Mouse (Mus musculus) heart, adult 2 months (tissue): Measurements from ENCODE around the gene Kcnh7. TPM values are rescaled to one million over a fixed set of nuclear protein-coding genes. Genes with fewer than 3 reads are reported as not detected.

Experiments
- DNase-seq, 2 experiments: peaks; one replicate each; pipeline ENCODE4 v3.0.0; 2021
- H3K27ac ChIP-seq: fragments of 200-600 bp; 2 replicates; pipeline ENCODE4 v1.8.1; 2022
- H3K27me3 ChIP-seq: fragments of 200-500 bp; 2 replicates; pipeline ENCODE4 v1.6.1; 2012; ENCODE audit warnings: mild to moderate bottlenecking, low read length, inconsistent platforms, mixed read lengths; ENCODE audit not compliant: control insufficient read depth, insufficient read depth
- H3K36me3 ChIP-seq: fragments of 200-500 bp; 2 replicates; pipeline ENCODE4 v1.6.1; 2012; ENCODE audit warnings: low read length, inconsistent platforms; ENCODE audit not compliant: control insufficient read depth, insufficient read depth
- H3K4me1 ChIP-seq: fragments of 200-500 bp; 2 replicates; pipeline ENCODE4 v1.6.1; 2011; ENCODE audit warnings: low read length; ENCODE audit not compliant: control insufficient read depth, insufficient read depth
- H3K4me3 ChIP-seq: fragments of 200-600 bp; 2 replicates; pipeline ENCODE4 v1.8.1; 2022
- H3K79me2 ChIP-seq: fragments of 200-500 bp; replicated peaks from 2 replicates; pipeline ENCODE4 v1.6.1; 2012; ENCODE audit warnings: mild to moderate bottlenecking, inconsistent platforms, low read length, moderate library complexity, mixed read lengths; ENCODE audit not compliant: control insufficient read depth, insufficient read depth
- H3K9ac ChIP-seq: fragments of 200-500 bp; 2 replicates; pipeline ENCODE4 v1.6.1; 2012; ENCODE audit warnings: low read depth, mild to moderate bottlenecking, control low read depth, inconsistent platforms, low read length, mixed read lengths
- CTCF ChIP-seq: fragments of 200-600 bp; IDR thresholded peaks from 2 replicates; pipeline ENCODE4 v1.8.1; 2022; ENCODE audit warnings: antibody characterized with exemption, mild to moderate bottlenecking, moderate library complexity
- EP300 ChIP-seq: fragments of 200-500 bp; IDR thresholded peaks from 2 replicates; pipeline ENCODE4 v1.6.1; 2011; ENCODE audit warnings: low read depth, low read length, control low read depth; ENCODE audit not compliant: insufficient read depth
- POLR2A ChIP-seq: fragments of 200-500 bp; IDR thresholded peaks from 2 replicates; pipeline ENCODE4 v1.6.1; 2011; ENCODE audit warnings: mild to moderate bottlenecking, low read depth, low read length, control low read depth; ENCODE audit not compliant: insufficient read depth
- WGBS: fragments of 180-500 bp; shearing (Covaris S2); methylation state at CpG from one replicate; pipeline ENCODE4 v1.1.7; 2018; 5-methylcytosine and 5-hydroxymethylcytosine counted together
- intact Hi-C: fragments of 180-260 bp; cut with DNase I; formaldehyde crosslinking; loops from one replicate; pipeline ENCODE4 v1.15.1; 2025
- polyA plus RNA-seq: library from polyadenylated mRNA; depleted of rRNA; stranded (reverse); fragments of >200 nt; gene quantifications from 2 replicates; pipeline ENCODE4 v1.2.3, GENCODE M21; 2012
- total RNA-seq, 2 experiments: library from RNA; stranded (reverse); gene quantifications; 2 replicates each; pipeline ENCODE4 v1.2.3; 2021

Gene Kcnh7
- total and polyA plus RNA-seq, 3 experiments: 0.02 to 0.26 (median 0.08) TPM

DNA sequence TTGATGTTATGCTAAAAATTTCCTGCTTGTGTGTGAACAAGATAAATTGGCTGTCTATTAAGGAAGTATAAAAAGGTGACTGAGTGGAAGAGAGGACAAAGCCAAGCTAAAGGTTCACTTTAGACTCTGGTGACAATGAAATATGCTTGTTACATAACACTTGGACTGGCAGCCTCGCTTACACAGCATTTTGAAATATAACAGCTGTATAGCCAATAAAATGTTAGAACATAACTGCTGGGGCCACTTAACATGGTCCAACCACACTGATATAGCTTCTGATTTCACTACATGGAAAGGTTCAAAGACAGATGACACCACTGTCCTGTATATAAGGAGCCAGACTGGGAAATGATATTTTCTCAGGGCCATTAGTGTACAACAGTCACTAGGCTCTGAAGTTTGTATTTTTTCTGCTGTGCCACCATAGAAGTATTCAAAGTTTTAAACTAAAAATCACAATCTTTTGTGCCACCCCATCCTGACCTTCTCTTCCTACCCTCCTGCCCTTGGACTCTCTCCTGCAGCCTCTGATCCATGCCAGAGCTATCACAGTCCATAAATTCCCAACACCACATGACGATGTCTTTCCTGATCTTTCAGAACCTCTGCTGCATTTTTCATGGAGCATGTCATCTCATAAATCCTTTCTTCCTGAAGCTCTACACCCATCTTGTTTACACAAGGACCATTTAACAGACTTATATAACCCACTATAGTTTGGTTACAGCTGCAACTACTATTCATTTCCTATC is 56.1 kb downstream of the Kcnh7 start:
- H3K79me2 ChIP-seq: no peaks in the 10 kb centered on the region
- no peaks in the 10 kb centered on the region for H3K27me3 ChIP-seq
- intact Hi-C loops: no loop called here
- WGBS: 50% methylated on average over 2 of the region's 2 CpGs
- no peak for DNase-seq
- H3K27ac ChIP-seq: no peak overlapping the region
- no peaks in the 10 kb centered on the region for H3K36me3 ChIP-seq
- no peaks in the 10 kb centered on the region; the same call in 1 of the 2 replicates for H3K4me1 ChIP-seq
- H3K4me3 ChIP-seq: no peak overlapping the region
- no peak overlapping the region for H3K9ac ChIP-seq
- TF ChIP-seq CTCF: no peak
- no peak for TF ChIP-seq EP300
- no peak for TF ChIP-seq POLR2A

DNA sequence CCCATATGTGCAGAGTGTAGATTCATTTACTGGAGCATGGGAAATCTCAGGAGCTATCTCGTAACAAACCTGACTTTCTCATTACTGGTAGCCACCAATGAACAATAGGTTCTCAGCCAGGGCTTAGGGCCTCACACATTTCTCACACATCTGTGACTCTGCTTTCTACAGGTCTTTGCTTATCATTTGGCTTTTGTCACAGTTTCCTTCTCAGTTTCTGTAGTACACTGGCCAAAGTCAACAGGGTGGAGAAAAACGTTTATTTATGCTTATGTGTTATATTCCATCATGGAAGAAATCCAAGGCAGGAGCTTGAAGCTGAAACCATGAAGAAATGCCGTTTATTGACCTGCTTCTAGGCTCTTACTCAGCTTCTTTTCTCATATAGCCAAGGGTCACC is 63.8 kb downstream of the Kcnh7 start:
- no peak for TF ChIP-seq CTCF
- no peak for TF ChIP-seq POLR2A
- TF ChIP-seq EP300: no peak
- 40% methylated on average over 3 of the region's 3 CpGs for WGBS
- Histone ChIP-seq H3K27me3 (no peaks in the 10 kb centered on the region), H3K4me3 (no peak overlapping the region), H3K4me1 (no peaks in the 10 kb centered on the region), H3K27ac (no peak overlapping the region), H3K36me3 (no peaks in the 10 kb centered on the region), H3K9ac (no peak overlapping the region), H3K79me2 (no peaks in the 10 kb centered on the region)
- intact Hi-C loops: no loop called here
- DNase-seq: no peak

DNA sequence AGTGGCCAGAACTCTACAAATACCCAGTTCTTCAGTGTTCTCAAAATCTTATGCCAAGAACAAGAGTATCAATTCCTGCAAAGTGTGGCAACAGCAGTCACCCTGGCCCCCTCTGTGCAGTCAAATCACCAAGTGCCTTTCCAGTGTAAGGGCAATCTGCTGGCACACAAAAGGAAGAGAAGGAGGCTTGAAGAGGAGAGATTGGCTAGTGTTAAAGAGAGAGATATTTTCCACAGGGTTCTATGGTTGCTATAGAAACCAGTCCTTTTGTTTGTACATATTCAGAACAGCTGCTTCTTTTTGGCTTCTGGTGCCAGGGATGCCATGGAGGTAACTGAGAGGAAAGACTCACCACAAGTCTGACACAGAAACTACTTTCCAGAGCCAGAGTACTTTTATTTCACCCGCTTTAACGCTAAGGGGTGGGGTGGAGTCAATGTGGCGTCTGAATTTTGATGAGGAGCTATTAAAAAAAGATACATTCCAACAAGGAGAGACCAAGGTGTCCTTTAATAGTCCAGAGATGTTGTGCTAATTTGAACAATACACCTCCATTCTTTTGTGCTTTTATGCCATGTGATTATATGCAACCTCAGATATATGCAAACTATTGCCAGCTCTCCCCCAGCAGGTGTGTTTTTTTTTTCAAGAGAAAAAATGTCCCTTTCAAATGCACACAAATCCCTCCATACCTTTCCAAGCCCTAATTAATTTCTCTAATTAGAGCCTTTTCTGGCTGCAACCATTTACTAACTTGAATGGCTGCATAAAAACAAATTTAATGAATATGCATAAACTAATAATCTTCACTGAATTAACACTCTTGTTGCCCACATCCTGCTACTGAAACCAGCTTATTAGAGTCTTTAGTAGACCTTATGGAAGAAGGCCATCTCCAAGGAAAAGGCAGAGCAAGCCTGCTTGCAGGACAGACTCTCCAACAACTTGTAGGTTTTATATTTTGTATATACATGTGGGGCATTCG is 66.6 kb downstream of the Kcnh7 start:
- no peak for DNase-seq
- 69% methylated on average over 4 of the region's 4 CpGs for WGBS
- H3K27ac ChIP-seq: no peak overlapping the region
- no peak for TF ChIP-seq EP300
- no peak for TF ChIP-seq CTCF
- TF ChIP-seq POLR2A: no peak
- no peaks in the 10 kb centered on the region for H3K79me2 ChIP-seq
- intact Hi-C loops: no loop called here
- H3K4me3 ChIP-seq: no peak overlapping the region
- H3K36me3 ChIP-seq: no peaks in the 10 kb centered on the region
- no peaks in the 10 kb centered on the region for H3K27me3 ChIP-seq
- H3K9ac ChIP-seq: no peak overlapping the region
- H3K4me1 ChIP-seq: no peaks in the 10 kb centered on the region

DNA sequence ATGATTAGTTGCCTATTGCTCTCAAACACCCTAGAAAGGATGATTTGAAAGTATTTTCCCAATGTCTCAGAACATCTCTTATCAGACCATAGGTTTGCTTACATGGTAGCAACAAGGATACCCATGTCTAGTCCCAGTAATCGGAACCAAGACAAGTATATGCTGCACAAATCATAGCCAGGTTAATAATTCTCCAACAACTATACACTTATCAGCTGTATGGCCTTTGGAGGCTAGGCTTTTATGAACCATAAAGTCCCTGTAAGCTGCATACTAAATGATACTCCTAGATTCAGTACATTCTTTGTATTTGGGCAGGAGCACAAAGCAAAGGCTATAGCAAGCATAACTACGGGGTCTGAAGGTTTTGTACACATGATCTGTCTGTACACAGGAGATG is 78.1 kb downstream of the Kcnh7 start:
- Histone ChIP-seq H3K79me2 (no peaks in the 10 kb centered on the region), H3K27ac (no peak overlapping the region)

DNA sequence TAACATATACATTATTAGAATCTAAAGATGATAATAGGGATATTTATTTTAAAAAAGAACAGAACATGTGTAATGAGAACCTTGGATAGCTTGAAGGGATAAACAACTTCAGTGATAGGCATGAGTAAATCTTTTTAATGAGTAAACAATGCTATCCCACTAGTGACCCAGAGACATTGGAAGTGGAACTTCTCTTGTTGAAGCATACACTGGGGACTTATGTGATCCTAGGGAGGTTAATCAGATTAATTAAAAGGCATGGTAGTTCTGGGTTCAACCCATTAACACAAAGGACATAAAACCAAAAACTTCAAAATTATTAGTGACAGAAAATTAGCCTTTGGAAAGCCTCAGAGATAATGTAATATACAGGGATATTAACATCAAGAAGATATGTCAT is 84.4 kb downstream of the Kcnh7 start:
- Histone ChIP-seq H3K4me3 (no peak overlapping the region), H3K79me2 (no peaks in the 10 kb centered on the region), H3K27ac (no peak overlapping the region), H3K27me3 (no peaks in the 10 kb centered on the region), H3K4me1 (no peaks in the 10 kb centered on the region), H3K36me3 (no peaks in the 10 kb centered on the region), H3K9ac (no peak overlapping the region)
- intact Hi-C loops: no loop called here
- DNase-seq: no peak
- TF ChIP-seq EP300: no peak
- TF ChIP-seq POLR2A: no peak
- TF ChIP-seq CTCF: no peak

More for the DNA sequence above, 78.1 kb downstream of the Kcnh7 start:
- Histone ChIP-seq H3K27me3 (no peaks in the 10 kb centered on the region), H3K4me3 (no peak overlapping the region), H3K4me1 (no peaks in the 10 kb centered on the region), H3K9ac (no peak overlapping the region), H3K36me3 (no peaks in the 10 kb centered on the region)
- intact Hi-C loops: no loop called here
- DNase-seq: no peak
- WGBS: 74% methylated on average over 2 of the region's 2 CpGs
- TF ChIP-seq EP300 (no peak), CTCF (no peak), POLR2A (no peak)

DNA sequence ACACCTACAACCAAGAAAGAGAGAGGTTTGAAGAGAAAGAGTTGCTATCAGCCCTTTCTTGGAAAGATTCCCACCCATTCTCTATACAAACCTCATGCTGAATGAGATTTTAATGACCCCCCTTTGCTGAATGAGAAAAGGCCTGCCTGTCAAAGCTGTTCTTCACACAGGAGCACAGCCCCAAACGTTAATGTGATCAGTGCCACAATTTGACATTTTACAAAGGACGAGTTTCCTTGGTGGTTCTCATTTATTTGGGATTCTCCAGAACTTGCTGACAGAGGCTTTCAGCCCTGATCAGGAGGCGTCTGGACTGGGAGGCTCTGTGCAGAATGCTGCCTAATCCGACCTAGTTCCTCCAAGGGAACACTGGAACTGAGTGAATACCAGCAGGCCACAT is 92.3 kb downstream of the Kcnh7 start:
- intact Hi-C loops: no loop called here

More for the DNA sequence above, 92.3 kb downstream of the Kcnh7 start:
- H3K4me3 ChIP-seq: no peak overlapping the region
- 52% methylated on average over 4 of the region's 4 CpGs for WGBS
- H3K27ac ChIP-seq: no peak overlapping the region
- no peak for TF ChIP-seq EP300
- no peak for TF ChIP-seq POLR2A
- TF ChIP-seq CTCF: no peak
- H3K27me3 ChIP-seq: no peaks in the 10 kb centered on the region
- no peak overlapping the region for H3K9ac ChIP-seq
- no peaks in the 10 kb centered on the region for H3K36me3 ChIP-seq
- H3K79me2 ChIP-seq: no peaks in the 10 kb centered on the region
- DNase-seq: no peak
- no peaks in the 10 kb centered on the region for H3K4me1 ChIP-seq
